Mouse (Mus musculus) kidney, embryonic 14.5 days (tissue): ENCODE data around the gene Pate2. TPM values are rescaled to one million over a fixed set of nuclear protein-coding genes. Genes with fewer than 3 reads are reported as not detected.
A peak's percentile ranks its signal among the peaks of the same experiment; 100 is the strongest.

Experiments used
- ATAC-seq: fragments of 200-750 bp; cut with Nextera tagmentation; 2 replicates; pipeline ENCODE4 v1.8.0; 2017; ENCODE audit warnings: moderate number of reproducible peaks, mild to moderate bottlenecking, moderate TSS enrichment, moderate library complexity; ENCODE audit not compliant: low FRiP score, low TSS enrichment
- H3K27ac ChIP-seq: fragments of 300-500 bp; sonication (generic); 2 replicates; pipeline ENCODE4 v1.5.1; 2014; ENCODE audit warnings: low read depth, mild to moderate bottlenecking, low read length, moderate library complexity, mixed read lengths
- H3K27me3 ChIP-seq: fragments of 300-500 bp; sonication (generic); 2 replicates; pipeline ENCODE4 v1.6.1; 2014; ENCODE audit warnings: mild to moderate bottlenecking, low read length; ENCODE audit not compliant: control insufficient read depth, insufficient read depth
- H3K36me3 ChIP-seq: fragments of 300-500 bp; sonication (generic); 2 replicates; pipeline ENCODE4 v1.6.1; 2014; ENCODE audit warnings: low read length, mixed read lengths; ENCODE audit not compliant: control insufficient read depth, insufficient read depth
- H3K4me1 ChIP-seq: fragments of 300-500 bp; sonication (generic); 2 replicates; pipeline ENCODE4 v1.6.1; 2014; ENCODE audit warnings: low read length, mixed read lengths; ENCODE audit not compliant: control insufficient read depth, insufficient read depth
- H3K4me2 ChIP-seq: fragments of 300-500 bp; sonication (generic); replicated peaks from 2 replicates; pipeline ENCODE4 v1.6.1; 2014; ENCODE audit warnings: low read depth, mild to moderate bottlenecking, low read length
- H3K4me3 ChIP-seq: fragments of 300-500 bp; sonication (generic); 2 replicates; pipeline ENCODE4 v1.5.1; 2014; ENCODE audit warnings: mild to moderate bottlenecking, low read length
- H3K9ac ChIP-seq: fragments of 300-500 bp; sonication (generic); 2 replicates; pipeline ENCODE4 v1.6.1; 2014; ENCODE audit warnings: low read depth, mild to moderate bottlenecking, low read length, moderate library complexity
- H3K9me3 ChIP-seq: fragments of 300-500 bp; sonication (generic); 2 replicates; pipeline ENCODE4 v1.6.1; 2016; ENCODE audit warnings: low read length; ENCODE audit not compliant: control insufficient read depth
- WGBS: fragments of 180-500 bp; shearing (Covaris S2); extraction: QIAGEN DNeasy Blood & Tissue Kit; methylation state at CpG from one replicate; pipeline ENCODE4 v1.1.7; 2014; 5-methylcytosine and 5-hydroxymethylcytosine counted together
- polyA plus RNA-seq: library from polyadenylated mRNA; unstranded; fragments of >200 nt; fragmentation: Nextera tagmentation; extraction: Ambion mirVana; gene quantifications from 2 replicates; pipeline ENCODE4 v1.2.1, GENCODE M21; 2014

The Pate2 gene
- polyA plus RNA-seq, 1 experiment from 2014 or later: 0.37 TPM

DNA sequence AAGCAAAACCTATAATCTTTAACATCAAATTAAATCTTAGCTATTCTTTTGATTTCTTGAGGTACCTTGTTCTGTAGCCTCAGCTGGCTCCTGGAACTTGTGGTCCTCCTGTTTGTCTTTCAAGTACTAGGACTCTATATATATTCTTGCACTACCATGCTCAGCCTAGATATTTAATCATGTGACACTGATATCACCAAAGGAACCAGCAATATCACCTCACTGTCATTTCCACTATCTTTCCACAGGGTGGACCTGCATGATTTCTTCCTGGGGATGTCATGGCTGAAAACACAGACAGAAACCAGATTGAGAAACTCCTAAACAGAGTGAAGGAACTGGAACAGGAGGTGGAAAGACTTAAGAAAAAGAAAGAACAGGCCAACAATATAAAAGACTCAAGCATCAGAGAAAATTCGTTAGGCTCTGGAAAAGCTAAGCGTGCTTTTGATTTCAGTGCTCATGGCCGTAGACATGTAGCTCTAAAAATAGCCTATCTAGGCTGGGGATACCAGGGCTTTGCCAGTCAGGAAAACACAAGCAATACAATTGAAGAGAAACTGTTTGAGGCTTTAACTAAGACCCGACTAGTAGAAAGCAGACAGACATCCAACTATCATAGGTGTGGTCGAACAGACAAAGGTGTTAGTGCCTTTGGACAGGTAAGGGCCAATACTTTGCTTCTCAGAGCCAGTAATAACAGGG lies 5.4 kb upstream of the Pate2 start:
- peaks cover 58% of the 10 kb centered on the region for H3K36me3 ChIP-seq
- no peak overlapping the region for H3K4me2 ChIP-seq
- no peak overlapping the region for H3K4me3 ChIP-seq
- ATAC-seq: no peak
- no peaks in the 10 kb centered on the region for H3K9me3 ChIP-seq
- H3K4me1 ChIP-seq: peaks cover 11% of the 10 kb centered on the region; the same call in 1 of the 2 replicates
- H3K27ac ChIP-seq: no peak overlapping the region
- 90% methylated on average over 5 of the region's 5 CpGs for WGBS
- no peaks in the 10 kb centered on the region for H3K27me3 ChIP-seq
- H3K9ac ChIP-seq: no peak overlapping the region

DNA sequence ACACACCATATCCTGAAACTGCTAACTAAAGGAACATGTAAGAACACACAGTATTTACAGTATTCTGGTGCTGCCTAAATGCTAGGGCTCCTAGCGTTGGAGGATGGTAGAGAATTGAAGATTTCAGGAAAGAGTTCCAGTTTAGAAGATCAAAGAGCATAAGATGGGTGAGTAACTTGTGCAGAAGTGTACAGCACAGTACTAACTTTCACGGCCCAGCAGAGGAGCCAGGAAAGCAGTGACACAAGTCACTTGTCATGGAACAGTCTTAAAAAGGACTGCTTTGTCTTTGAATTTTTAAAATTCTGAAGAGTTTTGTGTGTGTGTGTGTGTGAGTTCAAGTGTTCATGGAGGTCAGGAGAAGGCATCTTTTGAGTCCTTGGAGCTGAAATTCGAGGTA lies 2.1 kb upstream of the Pate2 start:
- H3K9ac ChIP-seq: no peak overlapping the region
- H3K36me3 ChIP-seq: peaks cover 42% of the 10 kb centered on the region
- no peak overlapping the region for H3K4me3 ChIP-seq
- 77% methylated on average over 3 of the region's 3 CpGs for WGBS
- H3K27ac ChIP-seq: no peak overlapping the region
- no peaks in the 10 kb centered on the region for H3K27me3 ChIP-seq
- no peak for ATAC-seq
- H3K4me1 ChIP-seq: peaks cover 7% of the 10 kb centered on the region; the same call in 1 of the 2 replicates
- H3K4me2 ChIP-seq: no peak overlapping the region
- no peaks in the 10 kb centered on the region for H3K9me3 ChIP-seq

DNA sequence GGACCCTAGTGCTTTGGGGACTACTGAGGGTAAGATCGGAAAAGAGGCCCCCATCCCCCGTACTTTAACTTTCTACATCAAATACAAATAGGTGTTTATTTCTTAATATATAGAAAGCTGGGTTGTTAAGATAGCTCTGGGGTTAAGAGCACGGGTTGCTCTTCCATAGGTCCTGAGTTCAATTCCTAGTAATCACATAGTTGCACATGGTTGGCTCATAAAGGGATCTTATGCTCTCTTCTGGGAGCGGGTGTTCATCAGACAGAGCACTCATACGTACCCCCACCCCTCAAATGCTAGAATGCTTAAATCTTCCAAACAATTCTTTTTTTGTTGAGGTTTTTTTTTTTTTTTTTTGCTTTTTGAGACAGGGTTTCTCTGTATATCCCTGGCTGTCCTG lies 579 bp downstream of the Pate2 start:
- peaks cover 7% of the 10 kb centered on the region; the same call in 1 of the 2 replicates for H3K27me3 ChIP-seq
- H3K4me2 ChIP-seq: peak overlapping the region; percentile 48
- H3K4me3 ChIP-seq: peak overlapping the region; percentile 68
- WGBS: 14% methylated on average over 5 of the region's 5 CpGs
- H3K27ac ChIP-seq: no peak overlapping the region
- H3K4me1 ChIP-seq: peaks cover 7% of the 10 kb centered on the region; the same call in 1 of the 2 replicates
- H3K9me3 ChIP-seq: no peaks in the 10 kb centered on the region
- peak; percentile 45 for ATAC-seq
- peak overlapping the region; percentile 77; the same call in 1 of the 2 replicates for H3K9ac ChIP-seq
- peaks cover 24% of the 10 kb centered on the region for H3K36me3 ChIP-seq

DNA sequence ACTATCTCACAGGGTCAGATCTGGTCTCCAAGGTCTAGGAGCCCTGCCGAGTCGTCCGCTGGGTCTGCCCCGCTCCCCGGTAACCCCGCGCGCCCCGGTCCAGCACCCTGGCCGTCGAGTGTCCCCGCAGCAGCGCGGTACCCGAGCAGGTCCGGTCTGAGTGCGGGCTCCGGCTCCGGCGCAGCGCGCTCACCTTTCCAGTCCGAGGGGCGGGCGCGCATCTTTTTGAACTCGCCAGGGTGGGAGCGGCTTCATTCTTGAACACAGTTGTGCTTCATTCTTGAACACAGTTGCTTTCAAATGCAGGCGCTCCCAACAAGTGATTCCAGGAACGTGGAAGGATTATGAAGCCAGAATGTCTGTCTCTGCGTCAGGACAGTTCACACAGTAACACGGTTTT lies 4.3 kb downstream of the Pate2 start:
- no peak overlapping the region for H3K9ac ChIP-seq
- H3K4me2 ChIP-seq: peak overlapping the region; percentile 39
- 5% methylated on average over 32 of the region's 32 CpGs for WGBS
- H3K27me3 ChIP-seq: peaks cover 7% of the 10 kb centered on the region; the same call in 1 of the 2 replicates
- no peaks in the 10 kb centered on the region for H3K36me3 ChIP-seq
- H3K9me3 ChIP-seq: no peaks in the 10 kb centered on the region
- H3K27ac ChIP-seq: no peak overlapping the region
- H3K4me3 ChIP-seq: peak overlapping the region; percentile 29
- no peaks in the 10 kb centered on the region for H3K4me1 ChIP-seq
- ATAC-seq: no peak

DNA sequence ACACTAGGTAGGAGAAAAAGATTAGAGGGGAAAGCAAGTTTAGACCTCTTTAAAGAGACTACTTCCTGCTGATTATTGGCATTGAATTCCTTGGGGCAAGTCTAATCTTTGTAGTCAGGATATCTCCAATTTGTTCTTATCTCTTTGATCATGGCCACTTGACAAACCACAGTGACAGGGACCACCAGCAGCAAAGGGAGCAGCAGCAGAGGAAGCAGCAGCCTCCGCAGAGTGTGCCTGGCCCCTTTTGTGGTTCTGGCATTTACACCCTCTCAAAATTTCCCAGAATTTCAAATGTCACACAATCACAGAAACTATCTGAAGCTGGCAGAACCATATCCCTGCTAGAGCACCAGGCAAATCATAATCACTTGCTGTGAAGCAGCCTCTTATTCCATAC lies 17.6 kb downstream of the Pate2 start:
- Histone ChIP-seq H3K27me3 (no peaks in the 10 kb centered on the region), H3K9me3 (no peaks in the 10 kb centered on the region), H3K4me3 (no peak overlapping the region), H3K27ac (no peak overlapping the region), H3K9ac (no peak overlapping the region), H3K4me2 (no peak overlapping the region), H3K36me3 (no peaks in the 10 kb centered on the region), H3K4me1 (no peaks in the 10 kb centered on the region)
- 64% methylated on average over 1 of the region's 1 CpGs for whole genome bisulfite sequencing
- no peak for ATAC-seq

DNA sequence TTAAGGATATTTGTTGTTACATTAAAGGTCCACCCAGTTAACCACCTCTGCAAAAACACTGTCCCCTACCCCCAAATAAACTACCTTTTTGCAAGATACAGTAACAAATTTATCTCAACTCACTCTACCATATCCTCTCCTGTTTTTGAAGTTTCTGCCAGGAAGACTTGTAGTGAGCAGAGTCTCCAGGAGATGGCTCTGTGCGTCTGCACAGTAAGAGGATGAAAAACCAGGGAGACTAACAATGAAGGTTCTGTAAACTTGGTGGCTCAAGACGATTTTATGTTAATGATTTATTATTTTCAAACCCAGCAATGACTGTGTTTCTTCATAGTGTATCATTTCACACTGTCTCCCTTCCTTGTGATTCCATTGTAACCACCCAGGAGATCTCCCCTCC lies 22.8 kb downstream of the Pate2 start:
- Histone ChIP-seq H3K4me1 (no peaks in the 10 kb centered on the region), H3K27ac (no peak overlapping the region), H3K27me3 (no peaks in the 10 kb centered on the region), H3K4me3 (no peak overlapping the region), H3K9me3 (no peaks in the 10 kb centered on the region), H3K36me3 (no peaks in the 10 kb centered on the region), H3K9ac (no peak overlapping the region), H3K4me2 (no peak overlapping the region)
- 14% methylated on average over 2 of the region's 2 CpGs for WGBS
- peak; percentile 60; the same call in 1 of the 2 replicates for ATAC-seq

DNA sequence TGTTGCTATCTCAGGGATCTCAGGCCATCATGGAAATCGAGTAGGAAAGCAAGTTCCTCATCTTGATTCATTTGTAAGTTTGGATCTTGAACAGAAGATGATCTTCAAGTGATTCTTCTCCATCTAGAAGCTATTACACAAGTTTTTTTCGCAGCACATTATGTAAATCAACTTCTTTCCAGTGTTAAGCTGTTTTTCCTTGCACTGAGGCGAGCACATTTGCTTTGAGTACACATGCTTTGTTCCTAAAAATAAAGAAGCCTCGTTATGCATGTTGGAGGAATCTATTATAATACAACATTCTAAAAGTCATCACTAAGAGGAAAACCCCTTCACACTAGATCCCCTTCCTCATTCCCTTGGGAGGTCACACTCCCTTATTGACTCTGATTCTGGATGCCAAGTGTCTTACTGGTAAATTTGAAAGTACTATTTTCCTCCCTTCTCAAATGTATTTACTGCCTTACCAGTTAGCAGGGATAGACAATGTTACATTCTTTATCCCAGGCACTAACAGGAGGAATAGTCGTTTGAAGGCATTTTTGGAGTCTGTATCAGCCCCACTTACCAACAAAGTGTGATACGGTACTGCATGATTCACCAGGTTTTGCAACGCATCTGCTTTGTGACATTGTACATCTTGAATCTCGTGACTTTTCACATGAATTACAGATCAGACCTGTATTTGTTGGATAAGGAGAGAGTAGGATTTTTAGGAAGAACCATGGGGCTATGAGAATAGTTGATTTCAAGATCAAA lies 37.7 kb downstream of the Pate2 start:
- H3K27me3 ChIP-seq: no peaks in the 10 kb centered on the region
- H3K4me3 ChIP-seq: no peak overlapping the region
- 74% methylated on average over 8 of the region's 8 CpGs for WGBS
- H3K27ac ChIP-seq: no peak overlapping the region
- no peaks in the 10 kb centered on the region for H3K36me3 ChIP-seq
- no peak overlapping the region for H3K9ac ChIP-seq
- H3K9me3 ChIP-seq: no peaks in the 10 kb centered on the region
- ATAC-seq: no peak
- H3K4me2 ChIP-seq: no peak overlapping the region
- H3K4me1 ChIP-seq: no peaks in the 10 kb centered on the region

DNA sequence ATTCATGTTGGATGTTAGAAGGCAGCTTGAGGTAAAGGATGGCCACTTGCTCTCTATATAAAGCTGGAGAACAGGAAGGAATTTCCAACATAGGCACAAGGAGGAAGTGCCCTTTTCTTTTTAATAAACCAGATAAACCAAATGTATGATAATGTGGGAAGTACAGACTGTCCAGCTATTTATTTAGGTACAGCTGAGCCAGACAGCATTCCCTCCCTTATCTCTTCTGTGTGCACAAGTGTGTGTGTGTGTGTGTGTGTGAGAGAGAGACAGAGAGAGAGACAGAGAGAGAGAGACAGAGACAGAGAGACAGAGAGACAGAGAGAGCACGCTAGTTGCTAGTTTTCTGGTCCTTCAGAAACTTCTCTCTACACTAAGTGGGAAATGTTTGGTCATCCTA lies 41.8 kb downstream of the Pate2 start, which contains the start of gene Pate4:
Pate4 (minus strand) TSS at position 101 of the 400 bp plus-strand sequence.
- Histone ChIP-seq H3K27me3 (no peaks in the 10 kb centered on the region), H3K4me3 (no peak within 1 kb of the TSS), H3K36me3 (no peaks in the 10 kb centered on the region), H3K4me1 (no peaks in the 10 kb centered on the region), H3K9ac (no peak within 1 kb of the TSS), H3K27ac (no peak within 1 kb of the TSS), H3K9me3 (no peaks in the 10 kb centered on the region), H3K4me2 (no peak within 1 kb of the TSS)
- no peak for ATAC-seq
- 90% methylated on average over 1 of the region's 1 CpGs for WGBS

DNA sequence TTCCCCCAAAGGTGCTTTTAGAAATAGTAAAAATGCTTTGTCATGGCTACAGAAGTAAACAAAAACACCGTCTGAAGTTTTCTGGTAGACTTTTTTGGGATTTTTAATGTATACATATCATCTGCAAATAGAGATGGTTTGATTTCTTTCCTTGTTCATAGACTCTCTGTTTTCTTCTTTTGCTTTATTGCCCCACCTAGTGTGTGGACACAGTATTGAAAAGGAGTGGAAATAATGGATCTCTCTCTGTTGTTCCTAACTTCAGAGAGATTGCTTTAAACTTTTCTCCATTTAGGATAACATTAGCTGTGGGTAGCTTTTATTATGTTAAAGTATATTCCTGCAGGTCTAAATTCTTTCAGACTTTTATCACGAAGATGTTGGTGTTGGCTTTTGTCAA lies 43.9 kb downstream of the Pate2 start:
- no peaks in the 10 kb centered on the region for H3K27me3 ChIP-seq
- H3K36me3 ChIP-seq: no peaks in the 10 kb centered on the region
- no peak overlapping the region for H3K27ac ChIP-seq
- 36% methylated on average over 2 of the region's 2 CpGs for WGBS
- no peaks in the 10 kb centered on the region for H3K9me3 ChIP-seq
- H3K4me2 ChIP-seq: no peak overlapping the region
- no peak for ATAC-seq
- no peak overlapping the region for H3K9ac ChIP-seq
- H3K4me3 ChIP-seq: no peak overlapping the region
- H3K4me1 ChIP-seq: no peaks in the 10 kb centered on the region
